ENCODE assay signal across 25 mouse cellular contexts in genomic region chr7:92826248-92826647, GRCm38 (mm10). TPM values are rescaled to one million over a fixed set of nuclear protein-coding genes. Genes with fewer than 3 reads are reported as not detected.
A peak's percentile ranks its signal among the peaks of the same experiment; 100 is the strongest.
DNase-seq lines count a peak whose midpoint lies in the region; ATAC-seq and TF ChIP-seq lines count a peak whose summit lies in the region.
"Had no signal": no experiment of that assay in that cellular context is flagged by ENCODE, and none has a peak within 500 bp of the region (broad histone marks: within the 10 kb centered on the region; RNA-seq: fewer than 3 reads in every experiment).

No protein-coding gene starts in this region.

- no peak overlapping the region for H3K4me2 ChIP-seq in kidney, embryonic 15.5 days
- no peak overlapping the region for H3K4me2 ChIP-seq in forebrain, postnatal 0 days (ENCODE audit: low read depth)
- H3K4me2 ChIP-seq: embryonic facial prominence, embryonic 12.5 days; heart, embryonic 11.5 days; hindbrain, embryonic 13.5 days had no signal

- no peaks in the 10 kb centered on the region for H3K4me1 ChIP-seq in kidney, embryonic 15.5 days
- no peaks in the 10 kb centered on the region for H3K4me1 ChIP-seq in forebrain, postnatal 0 days (ENCODE audit: insufficient read depth)
- H3K4me1 ChIP-seq: hindbrain, embryonic 10.5 days; hindbrain, embryonic 13.5 days had no signal

- no peaks in the 10 kb centered on the region for H3K36me3 ChIP-seq in kidney, embryonic 15.5 days
- peaks cover 7% of the 10 kb centered on the region for H3K36me3 ChIP-seq in forebrain, postnatal 0 days (ENCODE audit: insufficient read depth)
- H3K36me3 ChIP-seq: embryonic facial prominence, embryonic 12.5 days; G1E; hindbrain, embryonic 10.5 days had no signal

- CTCF ChIA-PET in Patski (lab: Charles Lee), result interaction anchor here (1.2 to 1.5 kb wide), 3 partner anchors 71 to 87 kb away, joined by 3 to 4 read pairs (median 3); no protein-coding TSS in a partner anchor

- no peak overlapping the region for H3K4me3 ChIP-seq in kidney, embryonic 15.5 days (replicated peaks)
- no peak overlapping the region for H3K4me3 ChIP-seq in forebrain, postnatal 0 days (ENCODE audit: low read depth, low read length)
- H3K4me3 ChIP-seq: embryonic facial prominence, embryonic 12.5 days; hindbrain, embryonic 10.5 days; hindbrain, embryonic 13.5 days had no signal

- H3K27me3 ChIP-seq in Patski, result no peaks in the 10 kb centered on the region
- no peaks in the 10 kb centered on the region for H3K27me3 ChIP-seq in kidney, embryonic 15.5 days
- no peaks in the 10 kb centered on the region for H3K27me3 ChIP-seq in forebrain, postnatal 0 days (ENCODE audit: insufficient read depth, low read length)
- H3K27me3 ChIP-seq: CH12.LX; embryonic facial prominence, embryonic 12.5 days; hindbrain, embryonic 13.5 days had no signal

- no peak for TF ChIP-seq CTCF in Patski (IDR thresholded peaks at IDR 0.05)
- TF ChIP-seq CTCF in forebrain, postnatal 0 days (IDR thresholded peaks at IDR 0.05; ENCODE audit: low read depth), result no peak

- H3K9ac ChIP-seq in kidney, embryonic 15.5 days, result no peak overlapping the region
- no peak overlapping the region for H3K9ac ChIP-seq in forebrain, postnatal 0 days
- H3K9ac ChIP-seq: embryonic facial prominence, embryonic 12.5 days; hindbrain, embryonic 13.5 days had no signal

- no peak overlapping the region for H3K27ac ChIP-seq in kidney, embryonic 15.5 days
- H3K27ac ChIP-seq in forebrain, postnatal 0 days (ENCODE audit: low read depth, low read length), result no peak overlapping the region
- H3K27ac ChIP-seq: embryonic facial prominence, embryonic 12.5 days; hindbrain, embryonic 10.5 days; hindbrain, embryonic 13.5 days had no signal

- ATAC-seq in Patski, result peak; percentile 57
- ATAC-seq in kidney, embryonic 15.5 days (replicated peaks; ENCODE audit: low FRiP score), result no peak
- ATAC-seq in frontal cortex, adult (ENCODE audit: low TSS enrichment), result no peak
- ATAC-seq in forebrain, postnatal 0 days, result no peak
- ATAC-seq: forebrain, embryonic 14.5 days; hindbrain, embryonic 16.5 days; intestine, embryonic 16.5 days had no signal

- no peaks in the 10 kb centered on the region for H3K9me3 ChIP-seq in kidney, embryonic 15.5 days (replicated peaks)
- no peaks in the 10 kb centered on the region for H3K9me3 ChIP-seq in forebrain, postnatal 0 days (ENCODE audit: low read length)
- H3K9me3 ChIP-seq: embryonic facial prominence, embryonic 12.5 days; G1E; hindbrain, embryonic 10.5 days; hindbrain, embryonic 13.5 days had no signal

- DNase-seq in 3134 (ENCODE audit: extremely low read depth, insufficient read length, low spot score) (peak; percentile 65), 3T3-L1 (ENCODE audit: low read depth, low spot score) (peak; percentile 87), Patski (ENCODE audit: low read depth, low spot score) (no peak)
- no peak for DNase-seq in forebrain, postnatal 0 days
- DNase-seq: adrenal gland, postnatal 10 days; adrenal gland, postnatal 36 days; B cell, adult 2 months; cerebellum, adult 18-20 months; cerebellum, adult 9-10 months; cerebellum, postnatal 14 days; gastrocnemius, postnatal 10 days; gastrocnemius, postnatal 36 days; heart, postnatal 36 days; kidney, adult 18-20 months had no signal

- POLR2A ChIA-PET in Patski (lab: Charles Lee), result interaction anchor here (1.1 kb wide), 1 partner anchor 25 kb away, joined by 3 read pairs; no protein-coding TSS in a partner anchor

- WGBS in kidney, embryonic 15.5 days, result 91% methylated on average over 3 of the region's 3 CpGs
- WGBS in forebrain, postnatal 0 days, result 91% methylated on average over 3 of the region's 3 CpGs

- in situ Hi-C loops in Patski (cut with MboI; ENCODE audit: low pct_unique_long_range_greater_than_20kb), result no loop called here

RNA-seq across cellular contexts. Expression of gene Ddias, which starts 47.8 kb away (rescaled TPM):
- 6.5 TPM for polyA plus RNA-seq in Patski (2021)
- polyA plus RNA-seq in kidney, embryonic 15.5 days (2015; fragmentation: Nextera tagmentation; extraction: Ambion mirVana), result 12.2 and 16.7 TPM in 2 replicates
- 4.2 and 5.1 TPM in 2 replicates for total RNA-seq in forebrain, postnatal 0 days (2014; rRNA removed)
- polyA plus RNA-seq in forebrain, postnatal 0 days (2015; fragmentation: Nextera tagmentation; extraction: Ambion mirVana), result 3.2 and 3.3 TPM in 2 replicates

RNA-seq across cellular contexts. Expression of gene Prcp, which starts 48.0 kb away (rescaled TPM):
- polyA plus RNA-seq in Patski (2021), result 8.8 TPM
- 20.9 and 22.7 TPM in 2 replicates for polyA plus RNA-seq in kidney, embryonic 15.5 days (2015; fragmentation: Nextera tagmentation; extraction: Ambion mirVana)
- 15.7 and 20.8 TPM in 2 replicates for total RNA-seq in forebrain, postnatal 0 days (2014; rRNA removed)
- polyA plus RNA-seq in forebrain, postnatal 0 days (2015; fragmentation: Nextera tagmentation; extraction: Ambion mirVana), result 11.6 and 12.5 TPM in 2 replicates

Comparison
In these comparisons a context has a peak if more than half of its experiments do, and no peak if none do; other contexts are left out.
1. DNase-seq: peak in 3134 (single experiment) and 3T3-L1 (single experiment); none in Patski (single experiment) and forebrain, postnatal 0 days (single experiment).